Mouse (Mus musculus) limb, embryonic 10.5 days (tissue): ENCODE data around the gene Fkbp5. TPM values are rescaled to one million over a fixed set of nuclear protein-coding genes. Genes with fewer than 3 reads are reported as not detected.
"Not testable (repeated sequence)": the region's sequence is repeated elsewhere in the genome, so short reads cannot be mapped to it uniquely, and the experiment has no call there.

ENCODE experiments used
- DNase-seq: peaks from one replicate; pipeline ENCODE4 v3.0.0-alpha.2; 2017; ENCODE audit warnings: low spot score
- H3K27ac ChIP-seq: fragments of 300-500 bp; sonication (generic); 2 replicates; pipeline ENCODE4 v1.5.1; 2016; ENCODE audit warnings: mild to moderate bottlenecking
- H3K27me3 ChIP-seq: fragments of 300-500 bp; sonication (generic); 2 replicates; pipeline ENCODE4 v1.6.1; 2016; ENCODE audit warnings: low read depth, mild to moderate bottlenecking; ENCODE audit not compliant: poor library complexity, severe bottlenecking
- H3K36me3 ChIP-seq: fragments of 300-500 bp; sonication (generic); 2 replicates; pipeline ENCODE4 v1.6.1; 2016; ENCODE audit warnings: mild to moderate bottlenecking, moderate library complexity
- H3K4me1 ChIP-seq: fragments of 300-500 bp; sonication (generic); 2 replicates; pipeline ENCODE4 v1.6.1; 2016
- H3K4me3 ChIP-seq: fragments of 300-500 bp; sonication (generic); 2 replicates; pipeline ENCODE4 v1.5.1; 2016; ENCODE audit warnings: mild to moderate bottlenecking, moderate library complexity
- H3K9me3 ChIP-seq: fragments of 300-500 bp; sonication (generic); replicated peaks from 2 replicates; pipeline ENCODE4 v1.6.1; 2016; ENCODE audit warnings: mild to moderate bottlenecking
- WGBS: fragments of 180-500 bp; shearing (Covaris S2); methylation state at CpG from one replicate; pipeline ENCODE4 v1.1.7; 2016; 5-methylcytosine and 5-hydroxymethylcytosine counted together
- polyA plus RNA-seq: library from polyadenylated mRNA; unstranded; fragments of >200 nt; fragmentation: Nextera tagmentation; extraction: Ambion mirVana; gene quantifications from 2 replicates; pipeline ENCODE4 v1.2.1, GENCODE M21; 2016

The Fkbp5 gene
- polyA plus RNA-seq, result 32.5 and 32.6 TPM in 2 replicates

GRCm38 (mm10) chr17:28517441-28517955 is at the start of gene Fkbp5:
Gene Fkbp5 (minus strand): TSS chr17:28517527.
- peaks cover 86% of the 10 kb centered on the region for H3K27me3 ChIP-seq
- H3K4me3 ChIP-seq, result peak within 1 kb of the TSS; percentile 55
- H3K36me3 ChIP-seq, result no peaks in the 10 kb centered on the region; the same call in 1 of the 2 replicates
- H3K9me3 ChIP-seq, result no peaks in the 10 kb centered on the region
- peak within 1 kb of the TSS; percentile 75 for H3K27ac ChIP-seq
- peaks cover 39% of the 10 kb centered on the region for H3K4me1 ChIP-seq
- DNase-seq, result no peak
- 4% methylated on average over 16 of the region's 16 CpGs for WGBS

DNA sequence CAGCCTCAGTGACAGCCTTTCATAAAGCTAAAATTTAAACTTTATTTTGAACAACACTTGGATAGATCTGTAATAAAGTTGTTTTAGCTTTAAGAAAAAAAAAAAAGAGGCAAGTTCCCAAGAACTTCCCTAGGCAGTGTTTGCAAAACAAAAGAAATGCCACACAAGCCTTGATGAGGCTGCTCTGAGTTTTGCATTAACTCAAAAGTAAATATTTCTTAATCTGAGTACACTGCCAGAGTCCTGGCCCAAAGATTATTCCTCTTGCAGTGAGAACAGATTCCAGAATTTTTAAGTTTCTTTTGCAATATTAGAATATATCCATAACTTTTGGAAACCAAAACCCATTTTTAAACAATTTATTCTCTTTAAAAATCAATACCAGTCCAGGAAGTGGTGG is 47.9 kb upstream of the Fkbp5 start:
- Histone ChIP-seq H3K4me1 (peaks cover 22% of the 10 kb centered on the region), H3K4me3 (no peak overlapping the region), H3K27ac (no peak overlapping the region), H3K27me3 (no peaks in the 10 kb centered on the region), H3K36me3 (no peaks in the 10 kb centered on the region), H3K9me3 (no peaks in the 10 kb centered on the region)
- DNase-seq, result no peak

- H3K27ac ChIP-seq, result 0 out of 2 replicates have a peak overlapping the region, but pooled peaks have one; percentile 12
- peaks cover 38% of the 10 kb centered on the region for H3K4me1 ChIP-seq
- no peaks in the 10 kb centered on the region for H3K27me3 ChIP-seq
- DNase-seq, result no peak
- H3K36me3 ChIP-seq, result no peaks in the 10 kb centered on the region
- no peak overlapping the region for H3K4me3 ChIP-seq
- H3K9me3 ChIP-seq, result no peaks in the 10 kb centered on the region
- 59% methylated on average over 7 of the region's 7 CpGs for WGBS
Observed at GRCm38 (mm10) chr17:28561613-28562012, 44.3 kb upstream of the Fkbp5 start.

DNA sequence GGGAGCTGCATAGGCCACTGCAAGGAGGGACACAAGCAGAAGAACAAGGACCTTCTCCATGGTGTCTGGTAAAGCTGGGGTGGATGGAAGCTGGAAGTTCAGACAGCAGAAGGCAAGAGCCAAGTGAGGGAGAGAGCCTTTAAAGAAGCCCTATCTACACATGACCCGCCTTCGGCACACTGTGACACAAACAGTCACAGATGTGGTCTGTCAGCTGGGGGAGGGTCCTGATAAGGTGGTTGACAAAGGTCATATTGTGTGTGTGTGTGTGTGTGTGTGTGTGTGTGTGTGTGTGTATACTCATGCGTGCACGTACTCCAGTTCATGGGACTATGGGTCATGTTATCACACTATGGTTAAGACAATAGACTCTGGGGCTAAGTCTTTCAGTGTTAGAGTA is 43.3 kb upstream of the Fkbp5 start, which contains the start of gene Clps:
Clps (minus strand) TSS at position 169 of the 400 bp plus-strand sequence.
- no peak for DNase-seq
- Histone ChIP-seq H3K9me3 (no peaks in the 10 kb centered on the region), H3K4me3 (no peak within 1 kb of the TSS), H3K4me1 (peaks cover 48% of the 10 kb centered on the region), H3K36me3 (no peaks in the 10 kb centered on the region), H3K27me3 (no peaks in the 10 kb centered on the region), H3K27ac (0 out of 2 replicates have a peak within 1 kb of the TSS, but pooled peaks have one; percentile 12)
- WGBS, result 90% methylated on average over 4 of the region's 4 CpGs

- H3K36me3 ChIP-seq, result no peaks in the 10 kb centered on the region
- no peak overlapping the region for H3K27ac ChIP-seq
- no peaks in the 10 kb centered on the region for H3K27me3 ChIP-seq
- DNase-seq, result no peak
- no peaks in the 10 kb centered on the region for H3K9me3 ChIP-seq
- peaks cover 65% of the 10 kb centered on the region for H3K4me1 ChIP-seq
- H3K4me3 ChIP-seq, result no peak overlapping the region
- 73% methylated on average over 6 of the region's 6 CpGs for WGBS
Observed at GRCm38 (mm10) chr17:28557772-28558171, 40.4 kb upstream of the Fkbp5 start.

GRCm38 (mm10) chr17:28556635-28557396 is 39.5 kb upstream of the Fkbp5 start:
- no peak for DNase-seq
- 50% methylated on average over 6 of the region's 6 CpGs for whole genome bisulfite sequencing
- Histone ChIP-seq H3K4me1 (peaks cover 63% of the 10 kb centered on the region), H3K27me3 (no peaks in the 10 kb centered on the region), H3K27ac (peak overlapping the region; percentile 14; the same call in 1 of the 2 replicates), H3K9me3 (no peaks in the 10 kb centered on the region), H3K36me3 (no peaks in the 10 kb centered on the region), H3K4me3 (no peak overlapping the region)

DNA sequence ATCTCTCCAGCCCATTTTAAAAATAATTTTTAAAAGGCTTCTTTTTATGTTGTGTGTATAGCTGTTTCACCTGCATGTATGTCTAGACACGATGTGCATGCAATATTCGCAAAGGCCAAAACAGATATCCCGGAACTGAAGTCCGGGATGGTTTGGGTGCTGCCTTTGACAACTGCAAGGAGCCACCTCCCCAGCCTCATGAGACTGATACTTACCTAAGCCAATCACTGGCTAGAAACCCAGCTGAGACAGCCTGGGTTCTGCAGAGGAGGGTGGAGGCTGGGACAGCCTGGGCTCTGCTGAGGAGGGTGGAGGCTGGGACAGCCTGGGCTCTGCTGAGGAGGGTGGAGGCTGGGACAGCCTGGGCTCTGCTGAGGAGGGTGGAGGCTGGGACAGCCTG is 36.7 kb upstream of the Fkbp5 start:
- H3K27me3 ChIP-seq, H3K4me3 ChIP-seq, H3K9me3 ChIP-seq, H3K36me3 ChIP-seq, DNase-seq: not testable (repeated sequence)
- Histone ChIP-seq H3K27ac (peak overlapping the region; percentile 50; the same call in 1 of the 2 replicates), H3K4me1 (peaks cover 47% of the 10 kb centered on the region)
- 93% methylated on average over 4 of the region's 4 CpGs for WGBS

- no peaks in the 10 kb centered on the region for H3K9me3 ChIP-seq
- H3K27me3 ChIP-seq, result no peaks in the 10 kb centered on the region
- no peaks in the 10 kb centered on the region for H3K36me3 ChIP-seq
- H3K27ac ChIP-seq, result peak overlapping the region; percentile 50; the same call in 1 of the 2 replicates
- H3K4me1 ChIP-seq, result peaks cover 45% of the 10 kb centered on the region
- 4% methylated on average over 14 of the region's 14 CpGs for WGBS
- 0 out of 2 replicates have a peak overlapping the region, but pooled peaks have one; percentile 4 for H3K4me3 ChIP-seq
- DNase-seq, result peak; percentile 85
Observed at GRCm38 (mm10) chr17:28553040-28553793, 35.9 kb upstream of the Fkbp5 start.

- 81% methylated on average over 14 of the region's 14 CpGs for WGBS
- no peak for DNase-seq
- Histone ChIP-seq H3K9me3 (no peaks in the 10 kb centered on the region), H3K27ac (no peak within 1 kb of the TSS), H3K36me3 (no peaks in the 10 kb centered on the region), H3K27me3 (no peaks in the 10 kb centered on the region), H3K4me1 (peaks cover 18% of the 10 kb centered on the region), H3K4me3 (no peak within 1 kb of the TSS)
Observed at GRCm38 (mm10) chr17:28549111-28549510, 31.8 kb upstream of the Fkbp5 start, which contains the start of gene Clpsl2. Gene Clpsl2 (plus strand): TSS chr17:28549411.

DNA sequence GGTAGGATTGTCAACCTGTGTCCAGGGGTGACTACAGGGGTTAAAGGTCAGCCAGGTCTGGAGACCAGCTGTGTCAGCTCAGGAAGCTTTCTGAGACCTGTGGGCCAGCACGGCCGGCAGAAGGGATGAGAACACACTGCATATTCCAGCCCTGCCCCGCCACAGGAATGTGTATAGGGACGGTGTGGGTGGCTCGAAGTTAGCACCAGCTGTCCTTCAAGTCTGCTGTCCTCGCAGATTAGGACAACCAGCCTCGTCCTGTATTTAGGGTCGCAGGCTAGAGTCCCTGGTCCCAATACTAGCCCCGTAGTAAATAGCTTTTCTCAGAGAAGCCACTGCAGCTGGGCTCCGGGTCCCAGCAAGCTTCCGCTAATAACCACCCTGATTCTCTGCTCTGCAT is 31.2 kb upstream of the Fkbp5 start:
- WGBS, result 72% methylated on average over 11 of the region's 11 CpGs
- Histone ChIP-seq H3K4me1 (peaks cover 12% of the 10 kb centered on the region), H3K9me3 (no peaks in the 10 kb centered on the region), H3K27ac (no peak overlapping the region), H3K27me3 (no peaks in the 10 kb centered on the region), H3K4me3 (no peak overlapping the region), H3K36me3 (no peaks in the 10 kb centered on the region)
- DNase-seq, result no peak

DNA sequence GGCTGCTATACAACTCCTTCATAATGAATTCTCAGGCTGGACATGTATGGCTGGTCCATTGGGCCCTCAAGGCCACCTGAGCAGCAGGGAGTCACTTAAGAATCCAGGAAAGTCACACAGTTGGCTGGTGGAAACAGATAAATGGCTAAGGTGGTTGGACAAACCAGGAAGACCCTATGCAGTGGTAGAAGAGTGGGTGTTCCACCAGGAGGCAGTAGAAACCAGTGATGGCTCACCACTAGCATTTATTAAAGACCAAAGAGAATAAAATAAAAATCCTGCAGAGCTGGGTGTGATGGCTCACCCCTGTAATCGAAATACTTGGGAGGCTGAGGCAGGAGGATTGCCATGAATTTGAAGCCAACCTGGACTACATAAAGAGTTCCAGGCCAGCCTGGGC is 29.6 kb upstream of the Fkbp5 start:
- no peak overlapping the region for H3K4me3 ChIP-seq
- H3K27me3 ChIP-seq, result no peaks in the 10 kb centered on the region
- H3K27ac ChIP-seq, result no peak overlapping the region
- DNase-seq, result no peak
- 97% methylated on average over 1 of the region's 1 CpGs for WGBS
- no peaks in the 10 kb centered on the region for H3K9me3 ChIP-seq
- no peaks in the 10 kb centered on the region; the same call in 1 of the 2 replicates for H3K4me1 ChIP-seq
- no peaks in the 10 kb centered on the region for H3K36me3 ChIP-seq

- WGBS, result 49% methylated on average over 12 of the region's 12 CpGs
- Histone ChIP-seq H3K27ac (no peak overlapping the region), H3K9me3 (no peaks in the 10 kb centered on the region; the same call in 1 of the 2 replicates), H3K27me3 (peaks cover 10% of the 10 kb centered on the region; the same call in 1 of the 2 replicates), H3K4me3 (no peak overlapping the region), H3K4me1 (no peaks in the 10 kb centered on the region), H3K36me3 (no peaks in the 10 kb centered on the region)
- DNase-seq, result no peak
Observed at GRCm38 (mm10) chr17:28537881-28538280, 20.6 kb upstream of the Fkbp5 start.

- Histone ChIP-seq H3K27me3 (peaks cover 26% of the 10 kb centered on the region), H3K9me3 (no peaks in the 10 kb centered on the region), H3K4me3 (no peak overlapping the region), H3K4me1 (peaks cover 14% of the 10 kb centered on the region), H3K36me3 (no peaks in the 10 kb centered on the region), H3K27ac (no peak overlapping the region)
- 91% methylated on average over 13 of the region's 13 CpGs for WGBS
- no peak for DNase-seq
Observed at GRCm38 (mm10) chr17:28533327-28533726, 16.0 kb upstream of the Fkbp5 start.
